Mouse (Mus musculus) bone marrow, adult 2 months (tissue): Measurements from ENCODE around the gene Ubl5. TPM values are rescaled to one million over a fixed set of nuclear protein-coding genes. Genes with fewer than 3 reads are reported as not detected.
"Not testable (repeated sequence)": the region's sequence is repeated elsewhere in the genome, so short reads cannot be mapped to it uniquely, and the experiment has no call there.

Source experiments
- H3K27ac ChIP-seq: fragments of 200-500 bp; 2 replicates; pipeline ENCODE4 v1.5.1; 2012; ENCODE audit warnings: low read depth, mild to moderate bottlenecking, control low read depth, inconsistent platforms, low read length; ENCODE audit not compliant: control insufficient read depth, poor library complexity, insufficient read depth
- H3K4me1 ChIP-seq: fragments of 200-500 bp; 2 replicates; pipeline ENCODE4 v1.6.1; 2011; ENCODE audit warnings: low read length; ENCODE audit not compliant: control insufficient read depth, insufficient read depth
- H3K4me3 ChIP-seq: fragments of 200-500 bp; replicated peaks from 2 replicates; pipeline ENCODE3; 2011; ENCODE audit warnings: mild to moderate bottlenecking, low read depth, low read length, control low read depth; ENCODE audit not compliant: control insufficient read depth
- CTCF ChIP-seq: fragments of 200-500 bp; IDR thresholded peaks from 2 replicates; pipeline ENCODE4 v1.5.1; 2011; ENCODE audit warnings: low read length, control low read depth; ENCODE audit not compliant: control insufficient read depth, insufficient read depth
- POLR2A ChIP-seq: fragments of 200-500 bp; IDR thresholded peaks from 2 replicates; pipeline ENCODE4 v1.6.1; 2011; ENCODE audit warnings: low read depth, mild to moderate bottlenecking, control low read depth, low read length, borderline replicate concordance; ENCODE audit not compliant: control insufficient read depth
- WGBS: fragments of 180-500 bp; shearing (Covaris S2); methylation state at CpG from one replicate; pipeline ENCODE4 v1.1.7; 2018; 5-methylcytosine and 5-hydroxymethylcytosine counted together
- polyA plus RNA-seq: library from polyadenylated mRNA; stranded (reverse); fragments of >200 nt; gene quantifications from 2 replicates; pipeline ENCODE4 v1.2.4, GENCODE M21; 2011; ENCODE audit warnings: low replicate concordance; ENCODE audit not compliant: missing spikeins, insufficient read depth, insufficient read length

Gene Ubl5
- polyA plus RNA-seq, 1 experiment, result 207 TPM

DNA sequence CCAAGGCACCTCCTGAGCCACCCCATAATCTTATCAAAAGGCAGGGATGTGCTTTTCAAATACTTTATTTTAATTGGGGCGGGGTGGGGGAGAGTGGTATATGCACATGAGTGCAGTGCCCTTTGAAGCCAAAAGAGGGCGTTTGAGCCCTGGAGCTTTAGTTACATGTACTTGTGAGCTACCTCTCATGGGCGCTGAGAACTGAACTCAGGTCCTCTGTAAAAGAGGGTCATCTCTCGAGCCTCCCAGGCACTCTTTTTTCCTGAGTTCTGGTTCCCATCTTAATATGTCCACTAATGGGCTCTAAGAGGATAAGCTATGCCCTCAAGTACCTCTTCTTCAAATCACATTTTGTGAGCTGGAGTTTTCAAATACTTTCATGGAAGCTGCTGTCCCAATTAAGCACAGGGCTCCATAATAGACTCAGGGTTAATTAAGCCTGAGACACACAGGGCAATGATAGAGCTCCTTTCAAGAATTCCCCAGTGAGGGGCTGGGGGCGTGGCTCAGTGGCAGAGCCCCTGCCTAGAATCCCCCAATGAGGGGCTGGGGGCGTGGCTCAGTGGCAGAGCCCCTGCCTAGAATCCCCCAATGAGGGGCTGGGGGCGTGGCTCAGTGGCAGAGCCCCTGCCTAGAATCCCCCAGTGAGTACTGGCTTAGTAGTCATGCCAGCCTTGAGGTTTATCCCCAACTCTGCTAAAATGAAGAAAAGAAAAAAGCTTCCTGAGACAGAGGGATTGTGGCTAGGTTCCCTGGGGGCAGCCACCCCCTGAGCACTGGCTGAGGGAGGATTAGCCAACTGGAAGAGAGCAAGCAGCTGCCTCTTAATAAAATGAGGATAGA lies 39.1 kb downstream of the Ubl5 start:
- H3K4me1 ChIP-seq, result no peaks in the 10 kb centered on the region; the same call in 1 of the 2 replicates
- H3K4me3 ChIP-seq, result no peak overlapping the region
- WGBS, result 48% methylated on average over 7 of the region's 7 CpGs
- no peak overlapping the region for H3K27ac ChIP-seq
- TF ChIP-seq CTCF (no peak), POLR2A (no peak)

DNA sequence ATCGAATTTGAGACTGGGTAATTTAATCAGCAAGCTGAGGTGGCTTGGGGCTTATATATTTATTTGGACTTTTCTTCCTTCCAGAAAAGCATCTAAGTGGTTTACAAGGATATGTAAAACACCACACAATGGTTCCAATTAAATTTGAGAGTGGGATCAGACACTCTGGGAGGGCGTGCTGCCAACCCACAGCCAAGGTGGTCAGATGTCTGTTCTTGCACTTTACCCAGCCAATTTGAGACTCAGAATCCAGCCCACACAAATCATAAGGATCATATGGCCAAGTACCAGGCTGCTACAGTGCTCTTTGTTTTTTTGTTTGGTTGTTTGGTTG lies 39.7 kb downstream of the Ubl5 start:
- no peak overlapping the region for H3K27ac ChIP-seq
- TF ChIP-seq CTCF, result no peak
- TF ChIP-seq POLR2A, result no peak
- 71% methylated on average over 2 of the region's 2 CpGs for WGBS

DNA sequence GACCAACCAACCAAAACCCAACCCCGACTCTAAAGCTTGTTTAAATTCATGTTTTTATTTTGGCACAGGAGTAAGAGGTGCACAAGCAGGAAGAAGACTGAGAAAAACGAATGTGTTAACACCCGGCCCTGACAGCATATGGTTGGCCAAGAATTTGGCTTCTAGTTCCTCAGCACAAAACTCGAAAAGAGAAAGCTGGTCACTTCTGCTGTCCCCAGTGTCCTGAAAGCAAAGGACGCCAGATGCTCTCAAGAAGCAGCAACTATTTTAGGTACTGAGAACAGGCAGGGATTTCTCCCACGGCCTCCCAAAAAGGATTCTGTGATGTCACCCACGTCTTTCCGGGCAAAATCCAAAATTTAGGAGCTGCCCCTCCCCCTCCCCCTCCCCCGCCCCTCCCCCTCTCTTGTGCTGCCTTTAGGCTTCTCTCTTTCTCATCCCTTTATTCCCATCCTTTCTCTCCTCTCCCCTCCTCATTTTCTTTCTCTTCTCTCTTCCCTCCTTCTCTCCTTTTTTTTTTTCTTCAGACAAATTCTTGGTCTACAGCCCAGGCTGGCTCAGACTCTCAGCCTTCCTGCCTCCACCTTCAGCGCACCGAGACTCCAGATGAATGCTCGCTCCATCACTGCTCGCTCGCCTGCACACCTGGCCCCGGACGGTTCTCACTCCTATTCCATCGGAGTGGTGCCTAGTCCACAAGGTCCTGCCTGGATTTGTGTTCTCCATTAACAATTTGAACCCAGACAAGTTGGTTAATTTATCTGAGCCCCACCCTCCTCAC lies 42.6 kb downstream of the Ubl5 start:
- TF ChIP-seq CTCF (no peak), POLR2A (no peak)
- Histone ChIP-seq H3K4me1 (no peaks in the 10 kb centered on the region), H3K4me3 (no peak overlapping the region), H3K27ac (no peak overlapping the region)
- 55% methylated on average over 17 of the region's 17 CpGs for WGBS

More for the DNA sequence above, 39.7 kb downstream of the Ubl5 start:
- Histone ChIP-seq H3K4me3 (no peak overlapping the region), H3K4me1 (no peaks in the 10 kb centered on the region; the same call in 1 of the 2 replicates)

DNA sequence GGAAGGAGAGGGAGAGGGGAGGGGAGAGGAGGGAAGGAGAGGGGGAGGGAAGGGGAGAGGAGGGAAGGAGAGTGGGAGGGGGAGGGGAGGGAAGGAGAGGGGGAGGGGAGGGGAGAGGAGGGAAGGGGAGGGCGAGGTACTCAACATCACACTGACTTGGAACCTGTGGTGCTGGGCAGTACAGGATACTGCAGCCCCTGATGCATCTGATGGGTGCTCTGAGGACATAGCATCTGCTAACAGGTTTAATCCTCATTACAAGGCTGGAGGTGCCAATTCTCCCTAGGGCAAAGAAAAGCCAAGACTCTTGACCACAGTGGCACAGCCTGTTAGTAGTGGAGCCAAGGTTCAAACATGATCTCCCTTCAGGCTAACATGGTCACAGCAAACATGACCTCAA lies 46.7 kb downstream of the Ubl5 start:
- no peak for TF ChIP-seq POLR2A
- H3K4me3 ChIP-seq, result no peak overlapping the region
- H3K27ac ChIP-seq, result no peak overlapping the region
- WGBS, result 38% methylated on average over 1 of the region's 1 CpGs
- H3K4me1 ChIP-seq, result no peaks in the 10 kb centered on the region

DNA sequence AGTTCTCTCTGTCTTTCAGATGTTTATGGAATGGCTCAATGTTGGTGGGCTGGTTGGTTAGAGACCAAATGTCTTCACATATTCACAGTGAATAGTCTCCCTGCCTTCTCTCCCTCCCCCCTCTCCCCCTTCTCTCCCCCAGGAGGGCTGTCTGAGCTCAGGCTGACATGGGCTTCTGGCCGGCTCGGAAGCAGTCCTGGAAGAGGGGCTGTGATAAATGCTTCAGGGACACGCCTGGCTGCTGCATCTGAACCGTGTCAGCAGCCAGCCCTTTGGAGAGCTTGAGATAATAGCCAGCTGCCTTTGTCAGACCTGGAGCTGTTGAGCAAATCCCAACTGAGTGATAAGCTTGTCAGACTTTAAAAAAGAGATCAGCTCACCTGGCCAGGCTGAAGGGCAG lies 47.2 kb downstream of the Ubl5 start:
- TF ChIP-seq POLR2A, result no peak
- TF ChIP-seq CTCF, result no peak
- 27% methylated on average over 4 of the region's 4 CpGs for WGBS
- no peak overlapping the region for H3K4me3 ChIP-seq
- H3K27ac ChIP-seq, result no peak overlapping the region
- H3K4me1 ChIP-seq, result no peaks in the 10 kb centered on the region

DNA sequence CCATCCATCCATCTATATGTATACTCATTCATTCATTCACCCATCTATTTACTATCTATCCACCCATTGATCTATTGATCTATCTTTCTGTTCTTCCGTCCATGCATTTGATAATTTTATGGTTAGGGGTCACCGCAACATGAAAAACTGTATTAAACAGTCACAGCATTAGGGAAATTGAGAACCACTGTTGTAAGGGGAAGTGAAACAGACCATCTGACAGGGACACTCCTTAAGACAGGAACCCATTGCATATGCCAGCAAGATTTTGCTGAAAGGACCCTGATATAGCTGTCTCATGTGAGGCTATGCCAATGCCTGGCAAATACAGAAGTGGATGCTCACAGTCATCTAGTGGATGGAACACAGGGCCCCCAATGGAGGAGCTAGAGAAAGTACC lies 47.8 kb downstream of the Ubl5 start:
- not testable (repeated sequence) for H3K4me3 ChIP-seq, H3K27ac ChIP-seq, H3K4me1 ChIP-seq
- 68% methylated on average over 2 of the region's 2 CpGs for WGBS

DNA sequence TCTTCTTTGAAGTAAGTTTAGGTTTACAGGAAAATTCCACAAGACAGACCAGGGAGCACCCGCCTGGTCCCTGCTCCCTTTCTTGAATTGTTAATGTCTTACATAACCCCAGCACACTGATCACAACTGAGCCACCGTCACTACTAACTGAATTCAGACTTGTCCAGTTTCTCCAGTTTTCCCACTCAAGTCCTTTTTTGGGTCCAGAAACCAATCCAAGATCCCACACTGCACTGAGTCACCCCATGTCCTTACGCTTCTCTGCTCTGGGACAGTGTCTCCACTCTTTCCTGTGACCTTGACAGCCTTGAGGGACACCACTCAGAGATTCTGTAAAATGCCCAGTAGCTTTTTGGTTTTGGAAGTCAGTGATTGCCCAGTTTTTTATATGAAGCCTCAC lies 50.2 kb downstream of the Ubl5 start:
- Histone ChIP-seq H3K27ac (no peak overlapping the region), H3K4me1 (no peaks in the 10 kb centered on the region), H3K4me3 (no peak overlapping the region)
- TF ChIP-seq CTCF (no peak), POLR2A (no peak)
- 87% methylated on average over 3 of the region's 3 CpGs for WGBS

DNA sequence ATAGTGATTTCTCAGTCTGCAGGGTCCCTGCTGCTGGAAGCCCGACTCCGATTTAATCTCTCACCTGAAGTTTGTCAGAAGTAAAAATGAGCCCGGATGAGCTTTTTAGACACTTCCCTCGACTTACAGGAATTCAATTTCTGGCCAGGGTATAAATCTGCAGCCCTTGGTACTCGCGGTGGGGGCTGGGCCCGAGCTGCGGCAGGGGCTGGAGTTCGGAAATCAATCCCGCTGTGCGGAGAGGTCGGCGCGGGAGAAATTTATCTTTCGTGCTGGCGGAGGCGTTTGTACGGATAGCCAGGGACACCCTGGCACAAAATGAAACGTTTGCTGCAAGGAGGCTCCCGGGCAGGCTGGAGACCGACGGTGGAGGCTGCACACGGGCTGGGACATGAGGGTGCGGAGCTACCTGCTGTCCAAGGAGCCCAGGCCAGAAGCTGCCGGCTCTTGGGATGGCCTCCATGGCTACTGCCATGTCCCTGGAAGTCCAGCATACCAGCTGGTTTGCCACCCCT lies 52.1 kb downstream of the Ubl5 start:
- H3K4me3 ChIP-seq, result no peak overlapping the region
- 10% methylated on average over 25 of the region's 25 CpGs for WGBS
- TF ChIP-seq CTCF (no peak), POLR2A (no peak)

More for the DNA sequence above, 52.1 kb downstream of the Ubl5 start:
- Histone ChIP-seq H3K27ac (no peak overlapping the region), H3K4me1 (no peaks in the 10 kb centered on the region)
